Mouse (Mus musculus) large intestine, adult 2 months (tissue): ENCODE results near the gene Vat1. TPM values are rescaled to one million over a fixed set of nuclear protein-coding genes. Genes with fewer than 3 reads are reported as not detected.
"Not testable (repeated sequence)": the region's sequence is repeated elsewhere in the genome, so short reads cannot be mapped to it uniquely, and the experiment has no call there.

Source experiments
- DNase-seq: peaks from one replicate; pipeline ENCODE4 v3.0.0-alpha.2; 2012; ENCODE audit warnings: low read depth, low spot score
- WGBS: fragments of 180-500 bp; shearing (Covaris S2); methylation state at CpG from one replicate; pipeline ENCODE4 v1.1.7; 2018; 5-methylcytosine and 5-hydroxymethylcytosine counted together
- polyA plus RNA-seq: library from polyadenylated mRNA; depleted of rRNA; stranded (reverse); fragments of >200 nt; gene quantifications from 2 replicates; pipeline ENCODE4 v1.2.3, GENCODE M21; 2012

The Vat1 gene
- polyA plus RNA-seq, 1 experiment: 90.6 TPM

DNA sequence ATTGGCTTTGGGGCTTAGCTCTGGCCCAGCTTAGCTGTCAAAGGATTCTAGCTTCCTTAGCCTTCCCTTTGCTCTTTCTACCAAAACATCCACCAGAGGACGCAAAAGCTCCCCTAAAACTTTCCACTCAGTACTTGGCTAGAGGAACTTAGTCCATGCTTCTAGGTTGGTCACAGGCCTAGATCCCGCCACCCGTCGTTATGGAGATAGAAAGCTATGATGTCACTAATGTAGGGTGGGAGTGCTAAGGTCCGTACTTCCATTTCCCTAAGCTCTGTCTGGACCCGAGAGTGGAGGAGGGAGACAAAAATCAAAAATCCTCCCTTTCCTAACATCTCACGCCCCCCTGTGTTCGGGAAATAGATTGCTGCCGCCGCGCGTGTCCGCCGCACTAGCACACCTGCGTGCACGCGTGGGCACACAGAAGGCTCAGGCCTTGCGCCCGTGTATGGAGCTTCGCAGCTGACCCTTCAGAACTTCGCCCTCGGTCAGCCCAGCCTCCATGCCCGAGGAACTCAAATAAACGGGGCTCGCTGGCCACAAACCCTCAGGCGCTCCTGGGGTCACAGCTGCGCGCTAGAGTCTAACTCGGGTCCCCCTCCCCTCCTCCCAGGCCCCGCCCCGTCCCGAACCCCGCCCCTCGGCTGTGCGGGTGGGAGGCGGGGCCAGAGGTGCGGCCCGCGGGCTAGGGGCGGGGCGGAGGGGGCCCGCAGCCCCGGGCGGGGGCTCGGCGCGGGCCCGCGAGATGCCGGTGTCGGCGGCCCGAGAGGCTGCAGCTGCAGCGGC is 1.6 kb upstream of the Vat1 start:
- peak; percentile 64 for DNase-seq
- 1% methylated on average over 52 of the region's 54 CpGs for WGBS

DNA sequence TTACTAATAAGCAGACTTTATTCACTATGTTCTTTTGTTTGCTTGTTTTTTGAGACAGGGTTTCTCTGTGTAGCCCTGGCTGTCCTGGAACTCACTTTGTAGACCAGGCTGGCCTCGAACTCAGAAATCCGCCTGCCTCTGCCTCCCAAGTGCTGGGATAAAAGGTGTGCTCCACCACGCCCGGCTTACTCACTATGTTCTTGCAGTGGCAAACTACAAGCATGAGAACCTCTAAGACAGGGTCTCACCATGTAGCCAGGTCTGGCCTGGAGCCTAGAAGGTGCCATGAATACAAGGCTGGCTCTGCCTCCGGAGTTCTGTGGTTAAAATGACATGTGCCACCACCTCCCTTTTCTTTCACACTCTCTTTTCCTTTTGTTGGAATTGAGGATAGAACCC is 521 bp upstream of the Vat1 start:
- 53% methylated on average over 5 of the region's 5 CpGs for WGBS
- not testable (repeated sequence) for DNase-seq

DNA sequence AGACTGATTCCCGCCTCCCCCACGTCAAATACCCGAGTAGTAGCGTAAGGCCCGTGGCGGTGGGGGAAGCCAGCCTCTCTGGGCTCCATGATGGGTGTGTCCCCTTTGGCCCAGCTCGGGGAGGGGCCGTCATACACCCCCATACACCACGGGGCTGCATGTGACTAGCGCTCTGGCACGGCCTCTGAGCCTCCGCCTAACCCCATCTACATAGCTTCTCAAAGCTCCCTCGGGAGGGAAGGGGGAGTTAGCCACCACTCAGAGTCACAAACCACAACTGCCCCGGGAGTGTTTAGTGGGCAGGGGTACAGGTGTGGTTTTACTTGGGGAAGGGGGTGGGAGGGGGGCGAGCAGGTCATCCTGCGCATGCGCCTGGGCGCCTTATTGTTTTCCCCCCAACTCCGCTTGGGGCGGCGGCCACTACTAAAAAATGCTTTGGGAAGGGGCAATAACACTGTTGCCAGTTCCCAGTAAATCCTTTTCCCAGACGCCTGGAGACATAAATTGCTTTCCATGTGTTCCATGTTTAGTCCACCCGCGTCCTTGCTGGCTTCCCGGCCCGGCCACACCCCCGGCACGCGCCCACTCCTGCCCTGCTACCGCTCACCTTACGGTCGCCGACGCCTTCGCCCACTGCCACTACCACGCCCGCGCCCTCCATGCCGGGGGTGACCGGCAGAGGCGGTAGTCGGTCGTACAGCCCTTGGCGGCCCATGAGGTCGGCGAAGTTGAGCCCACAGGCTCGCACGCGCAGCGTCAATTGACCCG is 745 bp downstream of the Vat1 start:
- DNase-seq: no peak
- 1% methylated on average over 51 of the region's 51 CpGs for WGBS

GRCm38 (mm10) chr11:101464211-101465100 is 1.6 kb downstream of the Vat1 start, which contains the start of gene Rnd2:
TSS of gene Rnd2 (plus strand) at chr11:101464999.
- DNase-seq: no peak
- WGBS: 7% methylated on average over 12 of the region's 12 CpGs

GRCm38 (mm10) chr11:101462583-101463440 is 3.2 kb downstream of the Vat1 start:
- no peak for DNase-seq
- 26% methylated on average over 13 of the region's 13 CpGs for WGBS

GRCm38 (mm10) chr11:101462141-101462540 is 3.9 kb downstream of the Vat1 start:
- 92% methylated on average over 14 of the region's 14 CpGs for WGBS

GRCm38 (mm10) chr11:101460321-101460720 is 5.7 kb downstream of the Vat1 start:
- 85% methylated on average over 15 of the region's 15 CpGs for WGBS
- no peak for DNase-seq

More at GRCm38 (mm10) chr11:101462141-101462540, 3.9 kb downstream of the Vat1 start:
- no peak for DNase-seq

- 76% methylated on average over 6 of the region's 6 CpGs for WGBS
- DNase-seq: no peak
These were observed 6.3 kb downstream of the Vat1 start for GRCm38 (mm10) chr11:101459716-101460115.

- 88% methylated on average over 12 of the region's 12 CpGs for WGBS
- no peak for DNase-seq
These were observed 7.8 kb downstream of the Vat1 start for GRCm38 (mm10) chr11:101458217-101458616.

DNA sequence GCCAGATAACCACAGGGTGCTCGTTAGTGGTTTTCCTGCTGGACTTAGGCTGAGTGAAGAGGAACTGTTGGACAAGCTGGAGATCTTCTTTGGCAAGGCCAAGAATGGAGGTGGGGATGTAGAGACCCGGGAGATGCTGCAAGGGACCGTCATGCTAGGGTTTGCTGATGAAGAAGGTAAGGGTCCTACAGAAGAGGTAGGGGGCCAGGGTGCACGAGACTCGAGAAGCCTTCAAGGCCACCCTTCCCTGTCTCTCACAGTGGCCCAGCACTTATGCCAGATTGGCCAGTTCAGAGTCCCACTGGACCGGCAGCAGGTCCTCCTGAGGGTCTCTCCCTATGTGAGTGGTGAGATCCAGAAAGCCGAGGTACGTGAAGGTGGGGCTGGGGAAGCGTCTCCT is 8.4 kb downstream of the Vat1 start:
- WGBS: 95% methylated on average over 9 of the region's 9 CpGs
- DNase-seq: no peak

DNA sequence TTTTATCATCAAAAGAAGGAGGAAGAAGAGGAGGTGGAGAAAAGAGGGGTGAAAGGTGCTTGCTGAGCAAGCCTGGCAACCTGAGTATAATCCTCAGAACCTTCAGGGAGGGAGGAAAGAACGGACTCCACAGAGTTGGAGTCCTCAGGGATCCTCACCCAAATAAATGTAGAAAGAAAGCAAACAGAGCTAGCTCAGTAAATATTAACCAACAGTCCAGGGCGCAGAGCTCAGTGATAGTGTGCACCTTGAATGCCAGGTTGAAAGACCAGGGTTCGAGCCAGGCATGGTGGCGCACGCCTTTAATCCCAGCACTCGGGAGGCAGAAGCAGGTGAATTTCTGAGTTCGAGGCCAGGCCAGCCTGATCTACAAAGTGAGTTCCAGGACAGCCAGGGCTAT is 10.4 kb downstream of the Vat1 start:
- WGBS: 33% methylated on average over 7 of the region's 7 CpGs
- no peak for DNase-seq

DNA sequence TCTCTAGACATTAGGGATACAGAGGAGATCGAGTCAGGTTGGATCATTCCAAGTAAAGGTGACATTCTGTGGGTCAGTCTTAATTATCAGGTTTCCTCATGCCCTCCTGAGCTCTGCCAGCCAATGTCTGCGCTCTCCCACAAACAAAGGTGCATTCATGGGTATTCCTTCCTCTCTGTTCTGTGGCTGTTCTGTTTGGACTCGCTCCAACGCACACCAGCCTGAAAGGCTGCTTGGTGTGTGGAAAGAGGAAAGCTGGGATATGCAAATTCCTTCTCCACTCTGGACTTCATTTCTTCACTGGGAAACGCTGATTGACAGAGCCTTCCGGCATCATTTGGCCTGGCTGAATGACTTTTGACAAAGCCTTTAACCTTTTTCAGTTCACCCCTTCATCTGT is 11.3 kb downstream of the Vat1 start:
- 35% methylated on average over 6 of the region's 6 CpGs for WGBS
- DNase-seq: no peak

GRCm38 (mm10) chr11:101452093-101452774 is 13.8 kb downstream of the Vat1 start:
- 35% methylated on average over 10 of the region's 10 CpGs for WGBS
- no peak for DNase-seq

GRCm38 (mm10) chr11:101451536-101451935 is 14.5 kb downstream of the Vat1 start:
- WGBS: 87% methylated on average over 10 of the region's 10 CpGs
- DNase-seq: no peak

DNA sequence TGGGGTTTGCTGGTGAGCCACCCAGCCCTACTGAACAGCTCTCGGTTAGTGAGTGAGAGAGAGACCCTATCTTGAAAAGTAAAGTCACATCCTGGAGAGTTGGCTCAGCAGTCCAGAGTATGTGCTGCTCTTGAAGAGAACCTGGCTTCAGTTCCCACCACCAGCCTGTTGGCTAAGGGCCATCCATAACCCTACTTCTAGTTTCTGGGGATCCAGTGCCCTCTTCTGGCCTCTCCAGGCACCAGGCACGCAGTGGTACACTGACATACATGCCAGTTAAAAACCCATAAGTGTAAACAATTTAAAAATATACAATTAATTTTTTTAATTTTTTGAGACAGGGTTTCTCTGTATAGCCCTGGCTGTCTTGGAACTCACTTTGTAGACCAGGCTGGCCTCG is 15.6 kb downstream of the Vat1 start:
- no peak for DNase-seq
- WGBS: 78% methylated on average over 3 of the region's 3 CpGs

DNA sequence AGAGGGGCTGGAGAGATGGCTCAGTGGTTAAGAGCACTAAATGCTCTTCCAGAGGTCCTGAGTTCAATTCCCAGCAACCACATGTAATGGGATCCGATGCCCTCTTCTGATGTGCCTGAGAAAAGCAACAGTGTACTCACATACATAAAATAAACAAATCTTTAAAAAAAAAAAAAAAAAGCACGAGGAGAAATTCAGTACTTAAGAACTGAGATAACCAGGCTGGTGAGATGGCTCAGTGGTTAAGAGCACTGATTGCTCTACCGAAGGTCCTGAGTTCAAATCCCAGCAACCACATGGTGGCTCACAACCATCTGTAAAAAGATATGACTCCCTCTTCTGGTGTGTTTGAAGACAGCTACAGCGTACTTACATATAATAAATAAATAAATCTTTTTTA is 16.4 kb downstream of the Vat1 start:
- DNase-seq: not testable (repeated sequence)
- 62% methylated on average over 4 of the region's 4 CpGs for WGBS

- no peak for DNase-seq
These were observed 17.1 kb downstream of the Vat1 start for GRCm38 (mm10) chr11:101448899-101449298.

DNA sequence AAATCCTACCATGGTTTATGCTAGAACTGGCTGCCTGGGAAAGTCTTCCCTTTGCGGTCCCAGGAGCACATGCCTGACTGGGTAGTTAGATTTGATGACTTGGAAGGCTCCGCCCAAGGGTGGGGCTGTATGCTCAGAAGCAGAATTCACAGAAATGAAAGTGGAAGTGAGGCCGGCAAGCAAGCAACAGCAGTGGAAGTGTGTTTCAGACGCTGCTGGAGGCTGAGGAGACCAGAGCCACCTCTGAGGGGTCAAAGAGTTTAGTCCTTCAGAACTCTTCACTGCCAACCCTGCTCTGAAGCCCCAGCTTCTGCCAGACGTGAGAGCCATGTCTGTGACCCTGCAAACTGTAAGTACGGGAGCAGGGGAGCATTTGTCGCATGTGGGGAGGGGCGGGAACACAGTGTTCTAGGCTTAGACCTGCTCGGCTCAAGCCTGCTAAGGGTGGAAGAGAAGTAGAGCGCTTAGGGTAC is 17.7 kb downstream of the Vat1 start, which contains the start of gene Ifi35:
Ifi35 (plus strand) TSS at position 134 of the 473 bp plus-strand sequence.
- peak; percentile 97 for DNase-seq
- WGBS: under 1% methylated on average over 10 of the region's 10 CpGs

More at GRCm38 (mm10) chr11:101448899-101449298, 17.1 kb downstream of the Vat1 start:
- 10% methylated on average over 4 of the region's 4 CpGs for WGBS
